Mouse (Mus musculus) erythroblast, embryonic 14.5 days (primary cell): ENCODE measurements around the gene H2-T24. TPM values are rescaled to one million over a fixed set of nuclear protein-coding genes. Genes with fewer than 3 reads are reported as not detected.
A peak's percentile ranks its signal among the peaks of the same experiment; 100 is the strongest.

Experiments used
- H3K27me3 ChIP-seq: 2 replicates; pipeline ENCODE4 v1.6.1; 2012; ENCODE audit warnings: inconsistent platforms; ENCODE audit not compliant: control insufficient read depth
- H3K36me3 ChIP-seq: 2 replicates; pipeline ENCODE4 v1.6.1; 2012; ENCODE audit warnings: mild to moderate bottlenecking, inconsistent platforms; ENCODE audit not compliant: control insufficient read depth
- H3K4me1 ChIP-seq: 2 replicates; pipeline ENCODE4 v1.6.1; 2012; ENCODE audit warnings: inconsistent platforms; ENCODE audit not compliant: control insufficient read depth
- H3K4me3 ChIP-seq: replicated peaks from 2 replicates; pipeline ENCODE3; 2012; ENCODE audit warnings: moderate library complexity, mild to moderate bottlenecking, inconsistent platforms
- H3K9me3 ChIP-seq: 2 replicates; pipeline ENCODE4 v1.6.1; 2012; ENCODE audit warnings: low read length, inconsistent platforms, mixed read lengths; ENCODE audit not compliant: control insufficient read depth
- GATA1 ChIP-seq: IDR thresholded peaks from 2 replicates; pipeline ENCODE4 v1.6.1; 2012; ENCODE audit warnings: low read length, inconsistent platforms, mixed read lengths
- TAL1 ChIP-seq: IDR thresholded peaks from 3 replicates; pipeline ENCODE4 v1.6.1; 2012; ENCODE audit warnings: low read length, inconsistent platforms, mixed read lengths
- polyA plus RNA-seq: library from polyadenylated mRNA; stranded (reverse); fragments of >175 nt; gene quantifications from 2 replicates; pipeline ENCODE4 v1.2.3, GENCODE M21; 2012

Gene H2-T24
- polyA plus RNA-seq, 1 experiment, result 0.91 TPM

GRCm38 (mm10) chr17:36001121-36001897, 19.1 kb downstream of the H2-T24 start:
- Histone ChIP-seq H3K27me3 (no peaks in the 10 kb centered on the region), H3K4me1 (peaks cover 86% of the 10 kb centered on the region), H3K4me3 (peak overlapping the region; percentile 37), H3K9me3 (peaks cover 33% of the 10 kb centered on the region), H3K36me3 (peaks cover 70% of the 10 kb centered on the region)
- no peak for TF ChIP-seq GATA1

- Histone ChIP-seq H3K4me3 (peak overlapping the region; percentile 69), H3K4me1 (peaks cover 85% of the 10 kb centered on the region), H3K36me3 (peaks cover 61% of the 10 kb centered on the region), H3K9me3 (peaks cover 31% of the 10 kb centered on the region), H3K27me3 (no peaks in the 10 kb centered on the region)
- no peak for TF ChIP-seq TAL1
- TF ChIP-seq GATA1, result no peak
Observed at GRCm38 (mm10) chr17:36000349-36000748, 20.0 kb downstream of the H2-T24 start.

- no peak for TF ChIP-seq GATA1
- TF ChIP-seq TAL1, result no peak
- Histone ChIP-seq H3K4me1 (peaks cover 87% of the 10 kb centered on the region), H3K9me3 (peaks cover 31% of the 10 kb centered on the region), H3K27me3 (no peaks in the 10 kb centered on the region), H3K36me3 (peaks cover 51% of the 10 kb centered on the region), H3K4me3 (peak overlapping the region; percentile 69)
Observed at GRCm38 (mm10) chr17:35999356-35999755, 21.0 kb downstream of the H2-T24 start.

- Histone ChIP-seq H3K27me3 (no peaks in the 10 kb centered on the region), H3K36me3 (peaks cover 45% of the 10 kb centered on the region), H3K4me3 (peak overlapping the region; percentile 69), H3K9me3 (peaks cover 31% of the 10 kb centered on the region), H3K4me1 (peaks cover 86% of the 10 kb centered on the region)
- TF ChIP-seq GATA1, result no peak
- no peak for TF ChIP-seq TAL1
Observed at GRCm38 (mm10) chr17:35998545-35999305, 21.6 kb downstream of the H2-T24 start.

GRCm38 (mm10) chr17:35997713-35998510, 22.4 kb downstream of the H2-T24 start:
- Histone ChIP-seq H3K4me3 (peak overlapping the region; percentile 69), H3K4me1 (peaks cover 88% of the 10 kb centered on the region), H3K9me3 (peaks cover 26% of the 10 kb centered on the region), H3K36me3 (peaks cover 36% of the 10 kb centered on the region), H3K27me3 (no peaks in the 10 kb centered on the region)
- no peak for TF ChIP-seq GATA1
- no peak for TF ChIP-seq TAL1

GRCm38 (mm10) chr17:35996949-35997348, 23.4 kb downstream of the H2-T24 start:
- Histone ChIP-seq H3K36me3 (peaks cover 27% of the 10 kb centered on the region), H3K4me3 (peak overlapping the region; percentile 69), H3K4me1 (peaks cover 83% of the 10 kb centered on the region)

GRCm38 (mm10) chr17:35994879-35995240, 25.5 kb downstream of the H2-T24 start:
- Histone ChIP-seq H3K36me3 (peaks cover 11% of the 10 kb centered on the region), H3K4me3 (peak overlapping the region; percentile 83), H3K4me1 (peaks cover 65% of the 10 kb centered on the region), H3K9me3 (peaks cover under 1% of the 10 kb centered on the region; the same call in 1 of the 2 replicates), H3K27me3 (no peaks in the 10 kb centered on the region)
- TF ChIP-seq TAL1, result no peak
- no peak for TF ChIP-seq GATA1

More at GRCm38 (mm10) chr17:35996949-35997348, 23.4 kb downstream of the H2-T24 start:
- Histone ChIP-seq H3K9me3 (peaks cover 16% of the 10 kb centered on the region), H3K27me3 (no peaks in the 10 kb centered on the region)
- TF ChIP-seq TAL1, result no peak

GRCm38 (mm10) chr17:35994175-35994878, 26.0 kb downstream of the H2-T24 start:
- peak overlapping the region; percentile 83 for H3K4me3 ChIP-seq
- no peaks in the 10 kb centered on the region for H3K27me3 ChIP-seq
- H3K36me3 ChIP-seq, result peaks cover 6% of the 10 kb centered on the region
- no peaks in the 10 kb centered on the region for H3K9me3 ChIP-seq
- H3K4me1 ChIP-seq, result peaks cover 61% of the 10 kb centered on the region
- TF ChIP-seq TAL1 (no peak), GATA1 (no peak)
